Mouse (Mus musculus): ENCODE data around the gene Lrrc57.

The Lrrc57 gene

GRCm38 (mm10) chr2:120608830-120609723 lies at the start of gene Lrrc57, which contains the start of gene Haus2:
Gene Lrrc57, minus strand, starts transcription at chr2:120609520.
Gene Haus2, plus strand, starts transcription at chr2:120609383.
- peak; percentile 89 for DNase-seq (ENCODE audit: low spot score)

GRCm38 (mm10) chr2:120658486-120658885 lies 49.2 kb upstream of the Lrrc57 start:
- no peak for DNase-seq (ENCODE audit: low spot score)

GRCm38 (mm10) chr2:120656711-120657110 lies 47.4 kb upstream of the Lrrc57 start:
- no peak for DNase-seq (ENCODE audit: low spot score)

GRCm38 (mm10) chr2:120655905-120656304 lies 46.6 kb upstream of the Lrrc57 start:
- no peak for DNase-seq (ENCODE audit: low spot score)

GRCm38 (mm10) chr2:120654693-120655092 lies 45.4 kb upstream of the Lrrc57 start:
- DNase-seq (ENCODE audit: low spot score): no peak

GRCm38 (mm10) chr2:120652925-120653284 lies 43.6 kb upstream of the Lrrc57 start:
- DNase-seq (ENCODE audit: low spot score): no peak

GRCm38 (mm10) chr2:120652256-120652924 lies 43.1 kb upstream of the Lrrc57 start:
- no peak for DNase-seq (ENCODE audit: low spot score)

- no peak for DNase-seq (ENCODE audit: low spot score)
Observed at GRCm38 (mm10) chr2:120646777-120647176, 37.5 kb upstream of the Lrrc57 start.

GRCm38 (mm10) chr2:120643836-120644235 lies 34.5 kb upstream of the Lrrc57 start:
- DNase-seq (ENCODE audit: low spot score): peak; percentile 36

- DNase-seq (ENCODE audit: low spot score): no peak
Observed at GRCm38 (mm10) chr2:120640835-120641234, 31.5 kb upstream of the Lrrc57 start.

- DNase-seq (ENCODE audit: low spot score): peak; percentile 42
Observed at GRCm38 (mm10) chr2:120631957-120632356, 22.6 kb upstream of the Lrrc57 start.

- DNase-seq (ENCODE audit: low spot score): no peak
Observed at GRCm38 (mm10) chr2:120631521-120631920, 22.2 kb upstream of the Lrrc57 start.

GRCm38 (mm10) chr2:120630655-120631054 lies 21.3 kb upstream of the Lrrc57 start:
- DNase-seq (ENCODE audit: low spot score): no peak

- DNase-seq (ENCODE audit: low spot score): no peak
Observed at GRCm38 (mm10) chr2:120630246-120630645, 20.9 kb upstream of the Lrrc57 start.

GRCm38 (mm10) chr2:120628886-120629735 lies 19.8 kb upstream of the Lrrc57 start, which contains the start of gene Stard9:
Gene Stard9, plus strand, starts transcription at chr2:120629121.
- DNase-seq (ENCODE audit: low spot score): peak; percentile 99

GRCm38 (mm10) chr2:120628076-120628865 lies 19.0 kb upstream of the Lrrc57 start:
- no peak for DNase-seq (ENCODE audit: low spot score)

GRCm38 (mm10) chr2:120622920-120623319 lies 13.6 kb upstream of the Lrrc57 start:
- no peak for DNase-seq (ENCODE audit: low spot score)

GRCm38 (mm10) chr2:120619538-120619937 lies 10.2 kb upstream of the Lrrc57 start:
- no peak for DNase-seq (ENCODE audit: low spot score)

- no peak for DNase-seq (ENCODE audit: low spot score)
Observed at GRCm38 (mm10) chr2:120616279-120617163, 7.2 kb upstream of the Lrrc57 start.

- peak; percentile 43 for DNase-seq (ENCODE audit: low spot score)
Observed at GRCm38 (mm10) chr2:120606021-120606690, 3.2 kb downstream of the Lrrc57 start.

Measured in layer of hippocampus, adult 11-12 months (tissue).